Mouse (Mus musculus) layer of hippocampus, adult 11-12 months (tissue): ENCODE measurements around the gene Sfmbt2.

Source experiments
- DNase-seq: peaks from one replicate; pipeline ENCODE4 v3.0.0; 2022; ENCODE audit warnings: low spot score

The Sfmbt2 gene

GRCm38 (mm10) chr2:10372776-10373507 lies 2.6 kb downstream of the Sfmbt2 start:
- no peak for DNase-seq

- no peak for DNase-seq
These were observed 3.3 kb downstream of the Sfmbt2 start for GRCm38 (mm10) chr2:10373508-10374206.

GRCm38 (mm10) chr2:10374207-10375023 lies 4.1 kb downstream of the Sfmbt2 start:
- peak; percentile 30 for DNase-seq

- DNase-seq, result peak; percentile 23
These were observed 4.7 kb downstream of the Sfmbt2 start for GRCm38 (mm10) chr2:10375024-10375372.

GRCm38 (mm10) chr2:10389988-10390387 lies 19.7 kb downstream of the Sfmbt2 start:
- no peak for DNase-seq

GRCm38 (mm10) chr2:10390791-10391190 lies 20.5 kb downstream of the Sfmbt2 start:
- no peak for DNase-seq

- no peak for DNase-seq
These were observed 24.8 kb downstream of the Sfmbt2 start for GRCm38 (mm10) chr2:10395143-10395542.

- no peak for DNase-seq
These were observed 27.5 kb downstream of the Sfmbt2 start for GRCm38 (mm10) chr2:10397790-10398189.

- DNase-seq, result no peak
These were observed 35.8 kb downstream of the Sfmbt2 start for GRCm38 (mm10) chr2:10406151-10406550.

GRCm38 (mm10) chr2:10409422-10409821 lies 39.1 kb downstream of the Sfmbt2 start:
- no peak for DNase-seq

GRCm38 (mm10) chr2:10410069-10410468 lies 39.8 kb downstream of the Sfmbt2 start:
- no peak for DNase-seq

GRCm38 (mm10) chr2:10420944-10421420 lies 50.7 kb downstream of the Sfmbt2 start:
- DNase-seq, result no peak

GRCm38 (mm10) chr2:10437290-10437689 lies 67.0 kb downstream of the Sfmbt2 start:
- no peak for DNase-seq

GRCm38 (mm10) chr2:10441811-10442210 lies 71.5 kb downstream of the Sfmbt2 start:
- DNase-seq, result no peak

- no peak for DNase-seq
These were observed 83.3 kb downstream of the Sfmbt2 start for GRCm38 (mm10) chr2:10453577-10453976.

- no peak for DNase-seq
These were observed 88.0 kb downstream of the Sfmbt2 start for GRCm38 (mm10) chr2:10458309-10458708.

GRCm38 (mm10) chr2:10516516-10516915 lies 146.2 kb downstream of the Sfmbt2 start:
- no peak for DNase-seq

GRCm38 (mm10) chr2:10521719-10522415 lies 151.6 kb downstream of the Sfmbt2 start:
- no peak for DNase-seq

- DNase-seq, result no peak
These were observed 155.3 kb downstream of the Sfmbt2 start for GRCm38 (mm10) chr2:10525622-10526021.

GRCm38 (mm10) chr2:10541762-10542161 lies 171.5 kb downstream of the Sfmbt2 start:
- no peak for DNase-seq

GRCm38 (mm10) chr2:10542388-10542787 lies 172.1 kb downstream of the Sfmbt2 start:
- no peak for DNase-seq

- no peak for DNase-seq
These were observed 188.5 kb downstream of the Sfmbt2 start for GRCm38 (mm10) chr2:10558816-10559215.
